Mouse (Mus musculus) heart, adult 8-10 months (tissue): ENCODE results near the gene Ate1. TPM values are rescaled to one million over a fixed set of nuclear protein-coding genes. Genes with fewer than 3 reads are reported as not detected.
"Not testable (repeated sequence)": the region's sequence is repeated elsewhere in the genome, so short reads cannot be mapped to it uniquely, and the experiment has no call there.

Experiments
- DNase-seq: peaks from one replicate; pipeline ENCODE4 v3.0.0; 2022; ENCODE audit warnings: low spot score
- total RNA-seq, 4 experiments: library from RNA; stranded (reverse); gene quantifications; 2 replicates each; pipeline ENCODE4 v1.2.4; 2022

Ate1 gene
- total RNA-seq, result 10 to 100 TPM; 31.2 to 46.0 (median 36.4) TPM

- DNase-seq, result no peak
Measured at GRCm38 (mm10) chr7:130520049-130520425, at the start of gene Ate1. Ate1 (minus strand) TSS chr7:130520369.

- DNase-seq, result no peak
Measured at GRCm38 (mm10) chr7:130568783-130569436, 48.7 kb upstream of the Ate1 start.

GRCm38 (mm10) chr7:130564596-130564995 is 44.4 kb upstream of the Ate1 start:
- no peak for DNase-seq

GRCm38 (mm10) chr7:130563880-130564279 is 43.7 kb upstream of the Ate1 start:
- DNase-seq, result no peak

GRCm38 (mm10) chr7:130563276-130563675 is 43.1 kb upstream of the Ate1 start:
- no peak for DNase-seq

- DNase-seq, result no peak
Measured at GRCm38 (mm10) chr7:130560933-130561332, 40.8 kb upstream of the Ate1 start.

- DNase-seq, result no peak
Measured at GRCm38 (mm10) chr7:130558592-130558991, 38.4 kb upstream of the Ate1 start.

- DNase-seq, result no peak
Measured at GRCm38 (mm10) chr7:130555597-130555996, 35.4 kb upstream of the Ate1 start.

GRCm38 (mm10) chr7:130553321-130553720 is 33.2 kb upstream of the Ate1 start:
- DNase-seq, result no peak

GRCm38 (mm10) chr7:130552780-130553179 is 32.6 kb upstream of the Ate1 start:
- peak; percentile 49 for DNase-seq

GRCm38 (mm10) chr7:130547635-130548175 is 27.5 kb upstream of the Ate1 start:
- no peak for DNase-seq

- peak; percentile 91 for DNase-seq
Measured at GRCm38 (mm10) chr7:130546791-130547484, 26.8 kb upstream of the Ate1 start.

GRCm38 (mm10) chr7:130546421-130546790 is 26.2 kb upstream of the Ate1 start:
- DNase-seq, result no peak

GRCm38 (mm10) chr7:130545893-130546292 is 25.7 kb upstream of the Ate1 start:
- DNase-seq, result no peak

GRCm38 (mm10) chr7:130545401-130545800 is 25.2 kb upstream of the Ate1 start:
- DNase-seq, result no peak

GRCm38 (mm10) chr7:130543181-130543580 is 23.0 kb upstream of the Ate1 start:
- DNase-seq, result no peak

GRCm38 (mm10) chr7:130540176-130540575 is 20.0 kb upstream of the Ate1 start:
- no peak for DNase-seq

GRCm38 (mm10) chr7:130537068-130537467 is 16.9 kb upstream of the Ate1 start:
- DNase-seq, result no peak

GRCm38 (mm10) chr7:130535174-130535573 is 15.0 kb upstream of the Ate1 start:
- DNase-seq, result no peak

- DNase-seq, result peak; percentile 90
Measured at GRCm38 (mm10) chr7:130533316-130534260, 13.4 kb upstream of the Ate1 start.

- DNase-seq, result not testable (repeated sequence)
Measured at GRCm38 (mm10) chr7:130531138-130531537, 11.0 kb upstream of the Ate1 start.

- DNase-seq, result no peak
Measured at GRCm38 (mm10) chr7:130527306-130527705, 7.1 kb upstream of the Ate1 start.
